Mouse (Mus musculus) thymus, postnatal 0 days (tissue): ENCODE results near the gene Oas1c. TPM values are rescaled to one million over a fixed set of nuclear protein-coding genes. Genes with fewer than 3 reads are reported as not detected.
A peak's percentile ranks its signal among the peaks of the same experiment; 100 is the strongest.

Experiments
- DNase-seq: peaks from one replicate; pipeline ENCODE4 v3.0.0-alpha.2; 2015; ENCODE audit warnings: low spot score
- microRNA-seq: library from miRNA; unstranded; fragments of <30 nt; microRNA quantifications from one replicate; pipeline ENCODE4, GENCODE M21; 2016; ENCODE audit warnings: borderline number of aligned reads
- polyA plus RNA-seq: library from polyadenylated mRNA; unstranded; fragments of >200 nt; fragmentation: Nextera tagmentation; extraction: Ambion mirVana; gene quantifications from 2 replicates; pipeline ENCODE4 v1.2.1, GENCODE M21; 2015

The Oas1c gene
- polyA plus RNA-seq, 1 experiment from 2014 or later: 1.9 TPM

GRCm38 (mm10) chr5:120782446-120782845 lies 29.9 kb downstream of the Oas1c start:
- DNase-seq: no peak

GRCm38 (mm10) chr5:120781646-120782045 lies 30.7 kb downstream of the Oas1c start:
- DNase-seq: no peak

GRCm38 (mm10) chr5:120779922-120780321 lies 32.4 kb downstream of the Oas1c start:
- no peak for DNase-seq

GRCm38 (mm10) chr5:120778941-120779340 lies 33.4 kb downstream of the Oas1c start:
- DNase-seq: peak; percentile 19

- no peak for DNase-seq
Measured at GRCm38 (mm10) chr5:120777478-120777877, 34.8 kb downstream of the Oas1c start, which contains the start of gene Oas3. TSS of gene Oas3 (minus strand) at chr5:120777661.

GRCm38 (mm10) chr5:120776801-120777200 lies 35.5 kb downstream of the Oas1c start:
- DNase-seq: no peak

- peak; percentile 84 for DNase-seq
Measured at GRCm38 (mm10) chr5:120775287-120775985, 36.9 kb downstream of the Oas1c start.

- no peak for DNase-seq
Measured at GRCm38 (mm10) chr5:120769396-120769795, 42.9 kb downstream of the Oas1c start.

GRCm38 (mm10) chr5:120765010-120765409 lies 47.3 kb downstream of the Oas1c start:
- no peak for DNase-seq

GRCm38 (mm10) chr5:120761901-120762300 lies 50.4 kb downstream of the Oas1c start:
- DNase-seq: no peak

GRCm38 (mm10) chr5:120754215-120754614 lies 58.1 kb downstream of the Oas1c start:
- no peak for DNase-seq

- DNase-seq: no peak
Measured at GRCm38 (mm10) chr5:120752786-120753185, 59.5 kb downstream of the Oas1c start.

GRCm38 (mm10) chr5:120751206-120751605 lies 61.1 kb downstream of the Oas1c start:
- no peak for DNase-seq

Small RNA genes lying within 50 kb of the gene (microRNA-seq; reads per million reads assigned to microRNA genes)
- gene Gm22907: not detected

Other genes with a start within 250 kb of the Oas1c start
- gene Tpcn1, start 223.8 kb downstream of the Oas1c start, polyA plus RNA-seq: 33.3 and 48.6 TPM in 2 replicates
- 1.5 and 1.7 TPM in 2 replicates for gene Iqcd, start 223.5 kb downstream of the Oas1c start, polyA plus RNA-seq
- gene Rita1, start 199.9 kb downstream of the Oas1c start, polyA plus RNA-seq: 10.7 TPM in 2 replicates
- 106 and 108 TPM in 2 replicates for gene Ddx54, start 199.8 kb downstream of the Oas1c start, polyA plus RNA-seq
- 0.23 and 0.30 TPM in 2 replicates for gene Cfap73, start 178.3 kb downstream of the Oas1c start, polyA plus RNA-seq
- gene Rasal1, start 163.7 kb downstream of the Oas1c start, polyA plus RNA-seq: 11.4 and 11.8 TPM in 2 replicates
- 43.4 and 43.7 TPM in 2 replicates for gene Dtx1, start 100.6 kb downstream of the Oas1c start, polyA plus RNA-seq
- gene Oas2, start 62.7 kb downstream of the Oas1c start, polyA plus RNA-seq: 0.62 and 0.86 TPM in 2 replicates
- gene Oas3, start 34.9 kb downstream of the Oas1c start, polyA plus RNA-seq: 1.7 and 1.9 TPM in 2 replicates
- gene Oas1e, start 17.0 kb downstream of the Oas1c start, polyA plus RNA-seq: 0.39 and 0.64 TPM in 2 replicates
- gene Oas1f, start 34.9 kb upstream of the Oas1c start, polyA plus RNA-seq: 0.42 and 0.44 TPM in 2 replicates
- 0.19 and 0.52 TPM in 2 replicates for gene Oas1h, start 48.9 kb upstream of the Oas1c start, polyA plus RNA-seq
- gene Oas1g, start 75.1 kb upstream of the Oas1c start, polyA plus RNA-seq: 5.6 and 6.5 TPM in 2 replicates
- 12.9 and 15.4 TPM in 2 replicates for gene Oas1a, start 95.0 kb upstream of the Oas1c start, polyA plus RNA-seq
- 0.66 TPM in 2 replicates for gene Oas1d, start 102.0 kb upstream of the Oas1c start, polyA plus RNA-seq
- 0.04 and 0.07 TPM in 2 replicates for gene Rph3a, start 197.6 kb upstream of the Oas1c start, polyA plus RNA-seq